Mouse (Mus musculus) thymus, adult 2 months (tissue): ENCODE data around the gene Phf23. TPM values are rescaled to one million over a fixed set of nuclear protein-coding genes. Genes with fewer than 3 reads are reported as not detected.

ENCODE experiments used
- DNase-seq: peaks from one replicate; pipeline ENCODE4 v3.0.0; 2021
- H3K27ac ChIP-seq: fragments of 200-500 bp; 2 replicates; pipeline ENCODE4 v1.5.1; 2012; ENCODE audit warnings: low read length, control low read depth; ENCODE audit not compliant: control insufficient read depth, insufficient read depth
- H3K27me3 ChIP-seq: fragments of 200-500 bp; 2 replicates; pipeline ENCODE4 v1.6.1; 2012; ENCODE audit warnings: mild to moderate bottlenecking, low read length, moderate library complexity, mixed read lengths; ENCODE audit not compliant: control insufficient read depth, insufficient read depth
- H3K36me3 ChIP-seq: fragments of 200-500 bp; 2 replicates; pipeline ENCODE4 v1.6.1; 2012; ENCODE audit warnings: mild to moderate bottlenecking, low read length, moderate library complexity; ENCODE audit not compliant: control insufficient read depth, insufficient read depth
- H3K4me1 ChIP-seq: fragments of 200-500 bp; replicated peaks from 2 replicates; pipeline ENCODE4 v1.6.1; 2012; ENCODE audit warnings: low read length; ENCODE audit not compliant: control insufficient read depth, insufficient read depth
- H3K4me3 ChIP-seq: fragments of 200-500 bp; 2 replicates; pipeline ENCODE4 v1.5.1; 2012; ENCODE audit warnings: mild to moderate bottlenecking, low read length, control low read depth, moderate library complexity; ENCODE audit not compliant: control insufficient read depth, insufficient read depth
- CTCF ChIP-seq: fragments of 200-500 bp; IDR thresholded peaks from 2 replicates; pipeline ENCODE4 v1.5.1; 2012; ENCODE audit warnings: mild to moderate bottlenecking, control low read depth, low read length, moderate library complexity, borderline replicate concordance; ENCODE audit not compliant: control insufficient read depth, poor library complexity, insufficient read depth; ENCODE audit errors: extremely low read depth
- POLR2A ChIP-seq: fragments of 200-500 bp; IDR thresholded peaks from 2 replicates; pipeline ENCODE4 v1.6.1; 2012; ENCODE audit warnings: mild to moderate bottlenecking, low read length, control low read depth, moderate library complexity; ENCODE audit not compliant: control insufficient read depth, poor library complexity, insufficient read depth; ENCODE audit errors: extremely low read depth
- WGBS: fragments of 180-500 bp; shearing (Covaris S2); methylation state at CpG from one replicate; pipeline ENCODE4 v1.1.7; 2018; 5-methylcytosine and 5-hydroxymethylcytosine counted together
- polyA plus RNA-seq: library from polyadenylated mRNA; depleted of rRNA; stranded (reverse); fragments of >200 nt; gene quantifications from 2 replicates; pipeline ENCODE4 v1.2.3, GENCODE M21; 2012; rRNA removed

Gene Phf23
- polyA plus RNA-seq, 1 experiment: 43.4 TPM

- TF ChIP-seq CTCF: no peak
- no peak for TF ChIP-seq POLR2A
- peaks cover 16% of the 10 kb centered on the region for H3K36me3 ChIP-seq
- no peak overlapping the region for H3K4me3 ChIP-seq
- H3K27me3 ChIP-seq: no peaks in the 10 kb centered on the region
- 96% methylated on average over 23 of the region's 23 CpGs for WGBS
- H3K27ac ChIP-seq: no peak overlapping the region
- H3K4me1 ChIP-seq: no peaks in the 10 kb centered on the region
- DNase-seq: no peak
Observed at GRCm38 (mm10) chr11:70042309-70043085, 46.9 kb downstream of the Phf23 start.

DNA sequence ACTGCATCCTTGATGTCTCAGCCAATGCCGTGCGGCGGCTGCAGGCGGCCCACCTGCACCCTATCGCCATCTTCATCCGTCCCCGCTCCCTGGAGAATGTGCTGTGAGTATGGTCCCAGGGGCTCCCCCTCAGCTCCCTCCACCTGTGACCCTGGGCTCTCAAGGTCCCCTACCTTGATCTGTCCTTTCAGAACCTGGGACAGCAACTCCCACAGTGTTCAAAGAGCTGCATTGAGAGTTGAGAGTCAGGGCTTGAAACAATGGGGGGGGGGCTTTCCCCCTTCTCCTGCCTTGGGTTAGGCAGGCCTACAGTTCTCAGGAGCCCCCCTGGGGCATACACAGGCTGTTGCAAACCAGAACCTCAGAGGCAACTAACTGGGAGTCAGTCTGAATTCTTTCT is 48.1 kb downstream of the Phf23 start:
- WGBS: 94% methylated on average over 7 of the region's 7 CpGs
- Histone ChIP-seq H3K4me3 (no peak overlapping the region), H3K27ac (no peak overlapping the region), H3K36me3 (peaks cover 16% of the 10 kb centered on the region), H3K27me3 (no peaks in the 10 kb centered on the region), H3K4me1 (no peaks in the 10 kb centered on the region)
- TF ChIP-seq POLR2A (no peak), CTCF (no peak)
- no peak for DNase-seq

GRCm38 (mm10) chr11:70045435-70045834 is 49.9 kb downstream of the Phf23 start:
- H3K4me1 ChIP-seq: no peaks in the 10 kb centered on the region
- no peak for DNase-seq
- 90% methylated on average over 9 of the region's 9 CpGs for WGBS
- no peak overlapping the region for H3K4me3 ChIP-seq
- TF ChIP-seq CTCF: no peak
- no peak for TF ChIP-seq POLR2A
- no peak overlapping the region for H3K27ac ChIP-seq
- no peaks in the 10 kb centered on the region; the same call in 1 of the 2 replicates for H3K27me3 ChIP-seq
- peaks cover 16% of the 10 kb centered on the region for H3K36me3 ChIP-seq

DNA sequence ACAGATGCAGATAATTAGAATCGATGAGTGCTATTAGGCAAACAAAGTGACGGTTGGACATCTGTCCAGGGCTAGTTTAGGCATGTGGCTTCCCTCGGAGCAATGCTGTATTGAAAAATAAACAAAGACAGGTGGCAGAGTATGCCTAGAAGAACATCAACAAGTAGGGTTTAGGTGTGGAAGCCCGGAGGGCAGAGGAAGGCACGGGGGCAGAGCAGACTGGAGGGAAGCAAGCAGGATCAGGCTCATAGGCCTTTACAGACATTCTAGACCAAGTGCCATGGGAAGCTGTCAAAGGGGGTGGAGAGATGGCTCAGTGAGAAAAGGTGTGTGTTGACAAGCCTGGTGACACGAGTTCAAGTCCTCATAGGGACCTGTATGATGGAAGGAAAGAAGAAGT is 53.8 kb downstream of the Phf23 start:
- no peak for TF ChIP-seq CTCF
- no peak for TF ChIP-seq POLR2A
- Histone ChIP-seq H3K27ac (no peak overlapping the region), H3K4me3 (no peak overlapping the region), H3K36me3 (no peaks in the 10 kb centered on the region), H3K4me1 (no peaks in the 10 kb centered on the region), H3K27me3 (no peaks in the 10 kb centered on the region; the same call in 1 of the 2 replicates)
- no peak for DNase-seq
- WGBS: 87% methylated on average over 6 of the region's 6 CpGs

Other genes with a start within 250 kb of the Phf23 start
- gene Polr2a, start 237.1 kb upstream of the Phf23 start, polyA plus RNA-seq: 113 and 125 TPM in 2 replicates
- 0.08 and 0.29 TPM in 2 replicates for gene Slc35g3, start 233.8 kb upstream of the Phf23 start, polyA plus RNA-seq
- 32.2 and 35.6 TPM in 2 replicates for gene Zbtb4, start 229.9 kb upstream of the Phf23 start, polyA plus RNA-seq
- 12.9 and 15.7 TPM in 2 replicates for gene Chrnb1, start 199.8 kb upstream of the Phf23 start, polyA plus RNA-seq
- gene Fgf11, start 193.9 kb upstream of the Phf23 start, polyA plus RNA-seq: 1.7 and 2.4 TPM in 2 replicates
- 4.7 and 5.1 TPM in 2 replicates for gene Tmem102, start 190.2 kb upstream of the Phf23 start, polyA plus RNA-seq
- gene Gm39566, start 180.5 kb upstream of the Phf23 start, polyA plus RNA-seq: 0.05 TPM in 1 of 2 replicates, not detected in the other
- 0.22 TPM in 1 of 2 replicates, not detected in the other for gene Spem2, start 177.3 kb upstream of the Phf23 start, polyA plus RNA-seq
- gene Spem1, start 173.6 kb upstream of the Phf23 start, polyA plus RNA-seq: 0.20 and 0.61 TPM in 2 replicates
- 14.4 and 15.3 TPM in 2 replicates for gene Nlgn2, start 158.0 kb upstream of the Phf23 start, polyA plus RNA-seq
- 160 and 224 TPM in 2 replicates for gene Tmem256, start 157.3 kb upstream of the Phf23 start, polyA plus RNA-seq
- gene Plscr3, start 149.4 kb upstream of the Phf23 start, polyA plus RNA-seq: 132 and 142 TPM in 2 replicates
- gene Tnk1, start 137.0 kb upstream of the Phf23 start, polyA plus RNA-seq: 2.6 and 3.1 TPM in 2 replicates
- gene Tmem95, start 117.8 kb upstream of the Phf23 start, polyA plus RNA-seq: not detected in 2 replicates
- gene Kctd11, start 114.4 kb upstream of the Phf23 start, polyA plus RNA-seq: 6.2 and 8.0 TPM in 2 replicates
- 405 and 462 TPM in 2 replicates for gene Acap1, start 100.2 kb upstream of the Phf23 start, polyA plus RNA-seq
- gene 2810408A11Rik, start 94.8 kb upstream of the Phf23 start, polyA plus RNA-seq: 7.1 and 10.2 TPM in 2 replicates
- 85.3 and 90.7 TPM in 2 replicates for gene Neurl4, start 94.7 kb upstream of the Phf23 start, polyA plus RNA-seq
- 236 and 272 TPM in 2 replicates for gene Gps2, start 81.9 kb upstream of the Phf23 start, polyA plus RNA-seq
- gene Eif5a, start 73.8 kb upstream of the Phf23 start, polyA plus RNA-seq: 618 and 719 TPM in 2 replicates
- gene Ybx2, start 60.0 kb upstream of the Phf23 start, polyA plus RNA-seq: 20.0 and 49.6 TPM in 2 replicates
- 36.3 and 58.9 TPM in 2 replicates for gene Slc2a4, start 47.6 kb upstream of the Phf23 start, polyA plus RNA-seq
- gene Cldn7, start 31.0 kb upstream of the Phf23 start, polyA plus RNA-seq: 6.0 and 6.5 TPM in 2 replicates
- gene Ctdnep1, start 14.6 kb upstream of the Phf23 start, polyA plus RNA-seq: 133 and 148 TPM in 2 replicates
- 69.4 and 75.3 TPM in 2 replicates for gene Elp5, start 13.3 kb upstream of the Phf23 start, polyA plus RNA-seq
- gene Gabarap, start 4.6 kb upstream of the Phf23 start, polyA plus RNA-seq: 270 and 395 TPM in 2 replicates
- 52.4 and 55.7 TPM in 2 replicates for gene Dvl2, start 4.8 kb downstream of the Phf23 start, polyA plus RNA-seq
- gene Acadvl, start 19.6 kb downstream of the Phf23 start, polyA plus RNA-seq: 88.5 and 110 TPM in 2 replicates
- 71.7 and 72.1 TPM in 2 replicates for gene Dlg4, start 21.2 kb downstream of the Phf23 start, polyA plus RNA-seq
- gene Asgr1, start 58.3 kb downstream of the Phf23 start, polyA plus RNA-seq: 1.3 TPM in 1 of 2 replicates, not detected in the other
- gene Asgr2, start 96.9 kb downstream of the Phf23 start, polyA plus RNA-seq: 0.65 and 1.2 TPM in 2 replicates
- 6.4 and 6.8 TPM in 2 replicates for gene Mgl2, start 134.6 kb downstream of the Phf23 start, polyA plus RNA-seq
- gene Clec10a, start 160.4 kb downstream of the Phf23 start, polyA plus RNA-seq: 4.1 and 4.6 TPM in 2 replicates
- 4.5 and 5.3 TPM in 2 replicates for gene Slc16a11, start 217.0 kb downstream of the Phf23 start, polyA plus RNA-seq
- gene Slc16a13, start 225.3 kb downstream of the Phf23 start, polyA plus RNA-seq: 2.9 and 6.1 TPM in 2 replicates
- 0.97 and 1.6 TPM in 2 replicates for gene Bcl6b, start 234.0 kb downstream of the Phf23 start, polyA plus RNA-seq
- gene 0610010K14Rik, start 242.1 kb downstream of the Phf23 start, polyA plus RNA-seq: 150 and 153 TPM in 2 replicates
- gene Gm21988, start 244.1 kb downstream of the Phf23 start, polyA plus RNA-seq: 11.1 and 11.6 TPM in 2 replicates
- 173 and 186 TPM in 2 replicates for gene Rnasek, start 244.1 kb downstream of the Phf23 start, polyA plus RNA-seq